Mouse (Mus musculus): ENCODE data around the gene Otop3. TPM values are rescaled to one million over a fixed set of nuclear protein-coding genes. Genes with fewer than 3 reads are reported as not detected.

Gene Otop3
- polyA plus RNA-seq, 1 experiment from 2014 or later = not detected

DNA sequence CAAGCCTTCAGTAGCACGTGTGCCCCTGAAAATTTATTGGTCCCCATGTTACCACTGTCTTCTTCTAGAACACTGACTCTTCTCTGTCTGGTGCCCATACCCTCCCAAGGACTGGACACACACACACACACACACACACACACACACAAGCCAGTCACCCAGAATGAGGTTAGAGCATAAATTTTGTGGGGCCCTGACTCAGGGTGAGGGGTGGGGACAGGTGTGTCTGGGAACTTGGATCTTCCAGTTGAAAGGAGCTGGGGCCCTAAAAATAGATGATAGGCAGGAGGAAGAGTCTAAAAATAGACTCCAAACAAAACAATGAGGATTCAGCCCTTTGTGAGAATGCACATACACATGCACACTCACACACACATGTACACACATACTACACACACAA lies 25.8 kb upstream of the Otop3 start:
- Histone ChIP-seq H3K9me3 (ENCODE audit: control insufficient read depth, low read length) (no peaks in the 10 kb centered on the region), H3K4me2 (ENCODE audit: low read depth, low read length) (no peak overlapping the region), H3K36me3 (ENCODE audit: control insufficient read depth, insufficient read depth, low read length) (no peaks in the 10 kb centered on the region), H3K4me3 (ENCODE audit: low read length) (no peak overlapping the region), H3K4me1 (replicated peaks; ENCODE audit: control insufficient read depth, insufficient read depth, low read length) (no peaks in the 10 kb centered on the region), H3K27ac (ENCODE audit: low read length) (no peak overlapping the region), H3K9ac (ENCODE audit: low read length) (no peak overlapping the region), H3K27me3 (ENCODE audit: control insufficient read depth, insufficient read depth, low read depth, low read length) (peaks cover 11% of the 10 kb centered on the region)
- WGBS = 75% methylated on average over 1 of the region's 1 CpGs
- ATAC-seq (ENCODE audit: low read depth) = no peak

DNA sequence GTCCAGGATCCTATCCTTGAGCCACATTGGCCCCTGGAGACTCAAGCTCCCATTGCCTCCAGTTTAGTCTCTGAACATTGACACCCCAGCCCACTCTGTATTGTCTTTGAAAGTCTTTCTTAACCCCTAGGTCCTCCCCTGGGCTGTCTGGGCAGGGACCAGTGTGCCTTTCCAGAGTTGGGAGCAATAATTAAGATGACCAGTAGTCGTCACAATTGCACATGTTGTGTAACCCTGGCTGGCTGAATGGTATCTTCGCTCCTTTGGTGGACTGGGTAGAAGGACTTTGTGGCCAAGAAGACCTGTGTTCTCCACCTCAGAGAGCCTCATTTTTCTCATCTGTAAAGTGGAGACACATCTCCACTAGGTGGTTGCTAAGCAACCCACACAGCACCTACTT lies 20.3 kb upstream of the Otop3 start:
- no peaks in the 10 kb centered on the region for H3K36me3 ChIP-seq (ENCODE audit: control insufficient read depth, insufficient read depth, low read length)
- no peak for ATAC-seq (ENCODE audit: low read depth)
- no peak overlapping the region for H3K9ac ChIP-seq (ENCODE audit: low read length)
- H3K4me2 ChIP-seq (ENCODE audit: low read depth, low read length) = no peak overlapping the region
- H3K9me3 ChIP-seq (ENCODE audit: control insufficient read depth, low read length) = no peaks in the 10 kb centered on the region
- H3K4me1 ChIP-seq (replicated peaks; ENCODE audit: control insufficient read depth, insufficient read depth, low read length) = no peaks in the 10 kb centered on the region
- H3K27me3 ChIP-seq (ENCODE audit: control insufficient read depth, insufficient read depth, low read depth, low read length) = peaks cover 62% of the 10 kb centered on the region
- 41% methylated on average over 2 of the region's 2 CpGs for WGBS
- no peak overlapping the region for H3K27ac ChIP-seq (ENCODE audit: low read length)
- H3K4me3 ChIP-seq (ENCODE audit: low read length) = no peak overlapping the region

GRCm38 (mm10) chr11:115317204-115317603 lies 17.3 kb upstream of the Otop3 start:
- no peak overlapping the region for H3K9ac ChIP-seq (ENCODE audit: low read length)
- H3K4me3 ChIP-seq (ENCODE audit: low read length) = no peak overlapping the region
- no peaks in the 10 kb centered on the region for H3K36me3 ChIP-seq (ENCODE audit: control insufficient read depth, insufficient read depth, low read length)
- H3K27me3 ChIP-seq (ENCODE audit: control insufficient read depth, insufficient read depth, low read depth, low read length) = peaks cover 88% of the 10 kb centered on the region
- H3K4me2 ChIP-seq (ENCODE audit: low read depth, low read length) = no peak overlapping the region
- no peaks in the 10 kb centered on the region for H3K9me3 ChIP-seq (ENCODE audit: control insufficient read depth, low read length)
- no peaks in the 10 kb centered on the region for H3K4me1 ChIP-seq (replicated peaks; ENCODE audit: control insufficient read depth, insufficient read depth, low read length)
- no peak for ATAC-seq (ENCODE audit: low read depth)
- no peak overlapping the region for H3K27ac ChIP-seq (ENCODE audit: low read length)
- WGBS = 59% methylated on average over 7 of the region's 7 CpGs

DNA sequence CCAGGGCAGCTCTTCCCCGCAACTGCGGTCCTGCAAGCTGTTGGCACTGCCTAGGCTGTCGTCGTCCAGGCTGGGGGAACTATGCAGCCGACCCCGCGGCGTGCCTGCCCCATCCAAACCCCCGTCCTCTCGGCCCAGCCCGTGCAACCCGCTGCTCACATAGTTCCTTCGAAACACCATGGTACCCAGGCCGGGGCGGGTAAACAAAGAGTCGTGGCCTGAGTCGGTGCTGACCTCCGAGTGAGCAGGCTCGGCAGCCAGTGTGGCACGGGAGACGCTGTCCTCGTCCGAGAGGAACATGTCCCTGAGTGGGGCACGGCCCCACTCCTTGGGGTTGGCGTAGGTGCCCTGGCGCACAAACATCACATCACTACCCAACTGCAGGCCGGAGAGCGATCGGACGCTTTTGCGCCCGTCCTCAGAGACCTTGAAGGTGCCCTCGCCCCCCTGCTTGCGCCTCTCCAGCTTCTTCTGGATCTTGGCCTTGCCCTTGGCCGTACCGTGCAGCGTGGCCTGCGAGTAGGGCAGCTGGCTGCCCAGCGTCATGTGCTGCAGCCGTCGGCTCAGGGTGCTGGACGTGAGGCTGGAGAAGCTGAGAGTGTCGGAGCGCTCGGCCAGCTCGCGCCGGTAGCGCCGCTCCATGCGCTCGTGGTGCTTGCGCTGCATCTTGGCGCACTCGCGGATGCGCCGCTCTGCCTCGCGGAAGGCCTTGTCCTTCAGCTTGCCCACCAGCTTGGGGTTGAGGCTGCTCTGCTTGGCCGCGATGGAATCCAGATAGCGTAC lies 16.1 kb upstream of the Otop3 start:
- Histone ChIP-seq H3K9ac (ENCODE audit: low read length) (no peak overlapping the region), H3K4me1 (replicated peaks; ENCODE audit: control insufficient read depth, insufficient read depth, low read length) (no peaks in the 10 kb centered on the region), H3K27ac (ENCODE audit: low read length) (no peak overlapping the region), H3K4me3 (ENCODE audit: low read length) (no peak overlapping the region), H3K27me3 (ENCODE audit: control insufficient read depth, insufficient read depth, low read depth, low read length) (peaks cover 93% of the 10 kb centered on the region), H3K36me3 (ENCODE audit: control insufficient read depth, insufficient read depth, low read length) (no peaks in the 10 kb centered on the region), H3K9me3 (ENCODE audit: control insufficient read depth, low read length) (no peaks in the 10 kb centered on the region), H3K4me2 (ENCODE audit: low read depth, low read length) (no peak overlapping the region)
- ATAC-seq (ENCODE audit: low read depth) = no peak
- WGBS = 4% methylated on average over 62 of the region's 63 CpGs

DNA sequence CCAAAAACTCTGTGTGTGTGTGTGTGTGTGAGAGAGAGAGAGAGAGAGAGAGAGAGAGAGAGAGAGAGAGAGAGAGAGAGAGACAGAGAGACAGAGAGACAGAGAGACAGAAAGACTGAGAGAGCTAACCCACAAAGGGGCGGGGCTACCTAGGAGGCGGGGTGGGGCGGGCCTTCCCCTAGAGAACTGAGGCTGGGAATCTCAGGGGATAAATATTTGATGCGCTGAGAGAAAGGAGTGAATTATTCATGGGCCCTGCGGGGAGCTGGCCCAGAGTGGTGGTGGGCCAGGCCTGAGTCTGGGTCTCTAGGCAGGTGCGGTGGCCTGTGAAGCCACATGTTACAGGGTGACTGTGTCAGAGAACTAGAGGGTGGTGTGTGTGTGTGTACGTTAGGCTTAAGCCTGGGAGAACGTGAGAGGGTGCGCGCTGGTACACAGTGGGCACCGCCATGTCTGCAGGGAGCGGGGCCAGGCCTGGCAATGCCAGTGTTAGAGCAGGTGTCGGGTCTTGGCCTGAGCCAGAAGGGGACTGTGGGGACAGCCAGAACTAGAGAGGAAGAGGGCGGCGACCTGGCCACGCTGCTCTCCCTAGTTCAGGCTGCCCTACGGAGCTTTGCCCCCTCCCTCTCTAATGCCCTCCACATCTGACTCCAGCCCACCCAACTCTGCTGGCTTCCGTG lies 14.7 kb upstream of the Otop3 start:
- WGBS = 8% methylated on average over 18 of the region's 18 CpGs
- no peak for ATAC-seq (ENCODE audit: low read depth)
- H3K9me3 ChIP-seq (ENCODE audit: control insufficient read depth, low read length) = no peaks in the 10 kb centered on the region

DNA sequence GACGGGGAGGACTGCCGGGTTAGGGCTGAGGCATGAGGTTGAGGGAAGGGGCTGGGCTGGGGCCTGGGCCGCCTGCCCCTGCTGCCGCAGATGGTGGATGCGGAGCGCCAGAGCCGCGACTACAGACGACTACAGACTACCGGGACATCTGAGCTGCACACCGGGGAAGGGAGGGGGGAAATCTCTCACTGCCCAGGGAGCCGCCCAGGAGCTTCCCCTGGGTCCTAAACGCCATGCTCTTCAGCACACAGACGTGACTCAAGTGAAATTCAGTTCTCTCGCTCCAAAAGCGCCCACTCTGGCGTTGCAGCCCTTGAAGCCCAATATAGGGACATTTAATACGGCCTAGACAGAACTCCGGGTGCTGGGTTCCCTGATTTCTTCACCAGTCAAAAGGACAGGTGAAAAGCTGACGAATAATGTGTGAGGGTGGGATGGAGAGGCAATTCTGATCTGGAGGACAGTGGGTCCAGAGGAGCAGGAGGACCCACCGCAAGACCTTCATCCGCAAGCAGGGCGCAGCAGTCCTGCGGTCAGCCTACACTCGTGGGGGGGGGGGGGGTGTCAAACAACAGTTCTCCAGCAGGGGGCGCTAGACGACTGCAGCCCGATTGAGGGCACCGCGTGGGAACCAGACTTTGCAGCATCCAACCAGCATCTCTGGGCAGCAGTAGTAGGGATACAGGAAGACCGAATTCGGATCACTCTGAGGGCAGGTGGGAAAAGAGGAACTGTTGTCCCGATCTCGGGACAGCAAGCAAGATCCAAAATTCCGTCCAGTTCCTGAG lies 12.4 kb upstream of the Otop3 start, which contains the start of gene Ush1g:
Gene Ush1g, minus strand, starts transcription at position 136 of the 788 bp plus-strand sequence.
- no peak within 1 kb of the TSS for H3K4me2 ChIP-seq (ENCODE audit: low read depth, low read length)
- ATAC-seq (ENCODE audit: low read depth) = peak; percentile 13; the same call in 1 of the 2 replicates
- H3K4me1 ChIP-seq (replicated peaks; ENCODE audit: control insufficient read depth, insufficient read depth, low read length) = no peaks in the 10 kb centered on the region
- H3K27me3 ChIP-seq (ENCODE audit: control insufficient read depth, insufficient read depth, low read depth, low read length) = peaks cover 80% of the 10 kb centered on the region
- WGBS = 5% methylated on average over 28 of the region's 35 CpGs
- no peak within 1 kb of the TSS for H3K9ac ChIP-seq (ENCODE audit: low read length)
- H3K36me3 ChIP-seq (ENCODE audit: control insufficient read depth, insufficient read depth, low read length) = no peaks in the 10 kb centered on the region
- no peak within 1 kb of the TSS for H3K4me3 ChIP-seq (ENCODE audit: low read length)
- no peaks in the 10 kb centered on the region for H3K9me3 ChIP-seq (ENCODE audit: control insufficient read depth, low read length)
- H3K27ac ChIP-seq (ENCODE audit: low read length) = no peak within 1 kb of the TSS

More for the DNA sequence above, 14.7 kb upstream of the Otop3 start:
- Histone ChIP-seq H3K4me1 (replicated peaks; ENCODE audit: control insufficient read depth, insufficient read depth, low read length) (no peaks in the 10 kb centered on the region), H3K27ac (ENCODE audit: low read length) (no peak overlapping the region), H3K4me2 (ENCODE audit: low read depth, low read length) (no peak overlapping the region), H3K9ac (ENCODE audit: low read length) (no peak overlapping the region), H3K4me3 (ENCODE audit: low read length) (no peak overlapping the region), H3K27me3 (ENCODE audit: control insufficient read depth, insufficient read depth, low read depth, low read length) (peaks cover 99% of the 10 kb centered on the region), H3K36me3 (ENCODE audit: control insufficient read depth, insufficient read depth, low read length) (no peaks in the 10 kb centered on the region)

GRCm38 (mm10) chr11:115323354-115323753 lies 11.2 kb upstream of the Otop3 start:
- no peaks in the 10 kb centered on the region for H3K9me3 ChIP-seq (ENCODE audit: control insufficient read depth, low read length)
- WGBS = 14% methylated on average over 32 of the region's 32 CpGs
- H3K27me3 ChIP-seq (ENCODE audit: control insufficient read depth, insufficient read depth, low read depth, low read length) = peaks cover 68% of the 10 kb centered on the region
- no peaks in the 10 kb centered on the region for H3K36me3 ChIP-seq (ENCODE audit: control insufficient read depth, insufficient read depth, low read length)
- H3K4me1 ChIP-seq (replicated peaks; ENCODE audit: control insufficient read depth, insufficient read depth, low read length) = no peaks in the 10 kb centered on the region
- H3K4me2 ChIP-seq (ENCODE audit: low read depth, low read length) = no peak overlapping the region
- ATAC-seq (ENCODE audit: low read depth) = no peak
- H3K9ac ChIP-seq (ENCODE audit: low read length) = no peak overlapping the region
- H3K27ac ChIP-seq (ENCODE audit: low read length) = no peak overlapping the region
- no peak overlapping the region for H3K4me3 ChIP-seq (ENCODE audit: low read length)

- H3K9ac ChIP-seq (ENCODE audit: low read length) = no peak overlapping the region
- H3K4me2 ChIP-seq (ENCODE audit: low read depth, low read length) = no peak overlapping the region
- no peaks in the 10 kb centered on the region for H3K4me1 ChIP-seq (replicated peaks; ENCODE audit: control insufficient read depth, insufficient read depth, low read length)
- no peaks in the 10 kb centered on the region for H3K9me3 ChIP-seq (ENCODE audit: control insufficient read depth, low read length)
- H3K27ac ChIP-seq (ENCODE audit: low read length) = no peak overlapping the region
- H3K36me3 ChIP-seq (ENCODE audit: control insufficient read depth, insufficient read depth, low read length) = no peaks in the 10 kb centered on the region
- H3K4me3 ChIP-seq (ENCODE audit: low read length) = no peak overlapping the region
- 40% methylated on average over 7 of the region's 7 CpGs for WGBS
- H3K27me3 ChIP-seq (ENCODE audit: control insufficient read depth, insufficient read depth, low read depth, low read length) = peaks cover 37% of the 10 kb centered on the region
- ATAC-seq (ENCODE audit: low read depth) = no peak
Measured at GRCm38 (mm10) chr11:115326730-115327129, 7.8 kb upstream of the Otop3 start.

GRCm38 (mm10) chr11:115329339-115329738 lies 5.2 kb upstream of the Otop3 start:
- H3K36me3 ChIP-seq (ENCODE audit: control insufficient read depth, insufficient read depth, low read length) = no peaks in the 10 kb centered on the region
- WGBS = 72% methylated on average over 15 of the region's 15 CpGs
- peaks cover 34% of the 10 kb centered on the region for H3K27me3 ChIP-seq (ENCODE audit: control insufficient read depth, insufficient read depth, low read depth, low read length)
- H3K4me2 ChIP-seq (ENCODE audit: low read depth, low read length) = no peak overlapping the region
- H3K9me3 ChIP-seq (ENCODE audit: control insufficient read depth, low read length) = no peaks in the 10 kb centered on the region
- no peak overlapping the region for H3K27ac ChIP-seq (ENCODE audit: low read length)
- no peak overlapping the region for H3K9ac ChIP-seq (ENCODE audit: low read length)
- no peaks in the 10 kb centered on the region for H3K4me1 ChIP-seq (replicated peaks; ENCODE audit: control insufficient read depth, insufficient read depth, low read length)
- no peak overlapping the region for H3K4me3 ChIP-seq (ENCODE audit: low read length)
- no peak for ATAC-seq (ENCODE audit: low read depth)

Measured in lung, embryonic 16.5 days (tissue).